Mouse (Mus musculus): Measurements from ENCODE around the gene Sdc3.

The Sdc3 gene

DNA sequence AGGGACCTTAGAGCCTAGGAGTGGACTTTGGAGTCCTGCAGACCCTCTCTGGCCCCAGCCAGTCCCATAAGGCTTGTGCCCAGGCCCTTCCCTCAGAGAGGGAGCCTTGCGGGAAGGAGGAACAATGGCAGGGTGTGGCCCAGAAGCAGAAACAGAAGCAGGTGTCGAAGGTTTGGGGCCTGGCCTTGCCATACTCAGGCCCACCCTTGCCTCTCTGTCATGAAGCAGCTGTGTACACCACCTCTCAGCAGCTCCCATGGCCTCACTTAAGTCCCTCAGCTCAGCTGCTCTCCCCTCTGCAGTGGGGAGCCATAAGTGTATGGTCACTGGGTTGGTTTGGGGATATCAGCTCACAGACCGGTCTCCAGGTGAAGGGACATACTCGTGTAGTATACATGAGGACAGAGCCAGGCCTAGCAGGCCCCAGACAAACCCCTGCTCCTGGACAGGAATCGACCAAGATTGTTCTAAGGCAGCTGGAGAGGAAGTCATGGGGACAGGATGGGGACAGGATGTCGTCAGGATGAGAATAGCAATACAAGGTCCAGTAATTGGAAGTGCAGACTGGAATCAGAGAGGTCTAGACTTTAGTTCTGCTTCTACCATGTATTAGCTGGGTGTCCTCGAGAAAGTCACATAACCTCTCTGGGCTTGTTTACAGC, 28.4 kb downstream of the Sdc3 start:
- WGBS = 75% methylated on average over 7 of the region's 7 CpGs

DNA sequence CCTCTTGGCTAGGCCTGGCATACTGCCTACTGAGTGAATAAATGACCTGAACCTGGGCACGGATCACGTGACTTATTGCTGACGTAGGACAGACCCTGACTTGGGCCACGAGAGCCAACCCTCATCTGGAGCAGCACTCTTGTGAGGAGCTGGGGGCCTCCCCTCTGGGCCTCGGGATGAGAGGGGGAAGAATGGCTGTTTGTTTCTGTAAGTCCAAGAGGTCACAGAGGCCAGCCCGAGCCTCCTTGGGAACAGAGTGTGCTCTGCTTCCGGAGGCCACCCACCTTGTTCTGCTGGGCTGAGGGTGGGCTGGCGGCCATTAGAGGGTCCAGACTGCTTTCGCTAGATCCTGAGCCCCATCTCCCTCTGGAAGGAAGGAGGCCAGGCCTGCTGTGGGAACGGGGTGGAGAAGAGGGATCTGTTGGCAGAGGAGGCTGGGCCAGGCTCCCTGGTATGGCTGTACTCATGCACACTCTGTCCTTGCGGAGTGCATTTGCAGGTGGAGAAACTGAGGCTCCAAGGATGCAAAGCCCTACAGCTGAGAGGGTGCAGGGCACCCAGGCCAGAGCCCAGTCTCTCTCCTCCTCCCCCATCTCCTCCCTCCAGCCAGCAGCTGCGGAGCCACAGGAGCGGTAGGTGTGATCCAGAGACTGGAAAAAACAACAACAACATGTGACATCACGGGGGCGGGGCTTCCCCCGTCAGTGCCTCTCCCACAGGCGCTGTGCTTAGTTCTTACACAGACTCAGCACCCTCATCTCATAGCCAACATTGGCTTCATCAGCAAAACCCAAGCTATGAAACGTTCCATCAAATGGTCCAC, 36.7 kb downstream of the Sdc3 start:
- 34% methylated on average over 18 of the region's 18 CpGs for WGBS

DNA sequence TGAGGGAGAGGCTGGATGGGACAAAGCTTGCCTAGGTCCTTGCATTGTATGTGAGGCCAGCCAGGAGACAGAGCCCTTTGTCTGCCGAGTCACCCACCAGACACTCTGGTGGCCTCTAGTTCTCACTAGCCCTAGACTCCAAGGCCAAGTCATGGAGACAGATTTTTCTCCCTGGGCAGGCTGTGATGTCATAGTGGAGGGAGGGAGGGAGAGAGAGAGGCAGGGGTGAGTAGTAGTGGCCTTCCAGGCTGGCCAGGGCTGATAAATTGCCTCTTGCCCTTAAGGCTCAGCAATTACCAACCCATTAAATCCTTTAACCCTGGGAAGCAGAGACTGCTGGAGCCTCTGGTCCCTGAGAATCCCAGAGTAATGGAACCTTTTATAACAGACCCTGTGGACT, 41.8 kb downstream of the Sdc3 start:
- 40% methylated on average over 1 of the region's 1 CpGs for WGBS

DNA sequence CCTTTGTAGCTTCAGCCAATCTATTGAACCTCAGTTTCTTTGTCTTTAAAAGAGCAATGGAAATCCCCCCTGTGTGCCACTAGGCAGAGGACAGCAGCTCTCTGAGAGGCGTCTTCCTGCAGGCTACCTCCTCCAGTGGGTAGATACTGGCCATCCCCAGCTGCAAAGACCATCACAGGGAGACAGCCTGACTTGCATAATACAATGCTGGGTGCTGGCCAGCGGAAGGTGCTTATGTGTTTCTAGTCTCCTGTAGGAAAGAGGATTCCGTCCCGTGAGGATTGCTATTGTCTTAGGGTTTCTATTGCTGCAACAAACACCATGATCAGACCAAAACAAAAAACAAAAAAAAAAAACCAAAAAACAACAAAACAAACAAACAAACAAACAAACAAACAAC, 43.2 kb downstream of the Sdc3 start:
- 90% methylated on average over 4 of the region's 4 CpGs for WGBS

DNA sequence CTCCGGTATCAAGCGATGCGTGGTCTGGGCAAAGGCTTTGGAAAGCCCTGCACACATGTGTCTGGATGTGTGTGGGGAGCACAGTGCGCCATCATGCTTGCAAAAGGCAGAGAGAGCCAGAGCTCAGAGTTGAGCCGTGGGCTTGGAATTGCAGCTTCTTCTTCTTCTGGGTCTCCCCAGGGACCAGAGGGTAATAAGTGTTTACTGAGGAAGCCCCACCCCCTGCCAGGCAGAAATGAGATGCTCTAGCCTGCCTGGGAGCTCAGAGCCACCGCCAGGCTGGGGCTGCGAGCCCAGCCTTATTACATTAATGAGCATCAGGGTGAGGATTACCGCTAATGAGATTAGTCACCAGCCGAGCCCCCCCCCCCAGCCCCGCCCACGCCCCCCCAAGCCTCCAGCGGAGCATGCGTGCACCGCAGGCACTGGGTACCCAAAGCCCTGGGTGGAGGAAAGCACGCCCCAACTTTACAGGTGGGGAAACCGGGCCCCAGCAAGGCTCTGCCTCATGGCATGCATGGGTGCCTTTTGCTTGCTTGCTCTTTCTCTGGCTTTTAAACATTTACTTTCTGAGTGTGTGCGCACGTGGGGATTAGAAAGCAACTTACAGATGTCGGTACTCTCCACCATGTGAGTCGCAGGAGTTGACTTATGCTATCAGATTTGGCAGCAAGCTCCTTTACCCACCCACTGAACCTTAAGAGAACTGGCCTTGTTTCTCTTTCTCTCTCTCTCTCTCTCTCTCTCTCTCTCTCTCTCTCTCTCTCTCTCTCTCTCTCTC, 44.1 kb downstream of the Sdc3 start:
- 17% methylated on average over 20 of the region's 20 CpGs for WGBS

DNA sequence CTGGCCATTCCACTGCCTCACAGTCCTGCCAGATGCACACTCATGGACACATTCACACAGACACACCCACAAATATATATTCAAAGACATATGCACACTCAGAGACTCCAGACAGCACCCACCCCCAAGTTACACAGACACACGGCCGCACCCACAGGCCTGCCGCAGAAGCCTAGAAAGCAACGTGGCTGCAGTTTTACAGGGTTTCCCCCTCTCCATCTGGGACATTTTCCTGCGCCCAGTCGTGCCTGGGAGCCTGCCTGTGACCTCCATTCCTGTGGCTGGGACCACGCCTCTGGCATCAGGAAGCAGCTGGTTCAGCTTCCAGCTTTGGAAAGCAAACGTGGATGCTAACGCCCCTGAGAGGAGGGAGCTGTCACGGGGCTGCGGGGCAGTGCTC, 46.2 kb downstream of the Sdc3 start:
- 33% methylated on average over 11 of the region's 11 CpGs for WGBS

DNA sequence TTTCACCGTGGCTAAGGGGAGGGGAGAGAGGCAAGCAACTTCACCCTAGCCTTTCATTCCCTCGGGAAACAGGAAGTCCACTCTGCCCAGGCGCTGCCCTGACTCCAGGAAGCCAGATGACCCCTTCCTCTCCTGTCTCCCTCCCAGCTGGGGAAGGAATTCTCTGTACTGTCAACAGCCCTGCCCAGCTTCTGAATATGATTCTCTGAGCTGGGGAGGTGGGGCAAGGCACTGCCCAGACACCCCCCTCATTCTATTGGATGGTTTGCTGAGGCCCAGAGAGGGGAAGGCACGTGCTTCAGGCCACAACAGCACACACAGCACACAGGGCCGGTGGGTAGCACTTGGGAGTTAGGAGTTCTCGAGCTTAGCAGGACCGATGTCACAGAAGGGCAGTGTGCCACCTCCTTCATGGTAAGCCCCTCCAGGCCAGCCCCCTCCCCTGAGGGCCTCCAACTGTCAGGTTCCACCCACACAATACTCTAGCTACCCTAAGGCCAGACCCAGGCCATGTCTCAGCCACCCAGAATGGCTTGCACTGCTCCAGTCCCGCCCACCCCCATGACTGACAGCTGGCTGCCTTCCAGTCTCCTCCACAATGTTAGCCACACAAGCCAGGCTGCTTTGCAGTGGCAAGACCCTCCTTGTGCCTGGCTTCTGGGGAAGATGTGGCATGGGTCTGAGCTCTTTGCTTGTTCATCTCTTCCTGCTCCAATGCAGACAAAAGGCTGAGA, 48.9 kb downstream of the Sdc3 start:
- 55% methylated on average over 8 of the region's 8 CpGs for WGBS

DNA sequence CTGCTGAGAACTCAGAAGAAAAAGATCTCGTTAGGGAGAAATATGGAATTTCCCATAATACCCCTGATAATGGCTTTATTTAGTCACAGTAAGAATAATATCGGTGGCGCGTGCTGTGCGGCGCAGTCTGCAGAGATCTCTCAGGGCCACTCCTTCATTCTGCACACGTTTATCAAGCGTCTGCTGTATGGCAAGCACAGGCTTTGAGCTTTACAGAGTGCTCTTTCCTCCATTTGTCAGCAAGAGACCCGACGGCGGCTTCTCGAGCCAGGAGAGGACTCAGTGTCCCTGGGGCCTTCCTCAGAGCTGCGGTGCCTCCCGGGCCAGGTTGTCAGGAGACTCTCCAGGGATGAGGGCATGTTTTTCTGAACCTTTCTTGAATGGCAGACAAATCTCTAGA, 56.5 kb downstream of the Sdc3 start:
- WGBS = 84% methylated on average over 14 of the region's 14 CpGs

DNA sequence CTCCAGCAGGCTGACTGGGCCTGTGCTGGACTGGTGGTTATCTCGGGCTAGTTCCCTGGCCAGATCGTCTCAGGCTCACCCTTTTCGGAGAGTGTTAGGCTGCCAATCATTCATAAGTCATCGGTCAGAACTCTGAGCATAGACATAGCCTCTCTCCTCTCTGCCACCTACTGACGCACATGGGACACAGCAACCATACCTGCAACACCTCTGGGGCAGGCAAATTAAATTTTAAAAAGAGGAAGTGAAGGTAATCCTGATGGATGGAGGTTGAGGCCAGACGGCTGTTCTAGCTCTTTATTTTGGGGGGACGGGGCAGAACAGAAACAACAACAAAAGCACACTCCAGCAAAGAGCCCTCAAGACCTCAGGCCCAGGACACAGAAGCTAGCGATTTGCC, 65.3 kb downstream of the Sdc3 start:
- WGBS = 78% methylated on average over 8 of the region's 8 CpGs

DNA sequence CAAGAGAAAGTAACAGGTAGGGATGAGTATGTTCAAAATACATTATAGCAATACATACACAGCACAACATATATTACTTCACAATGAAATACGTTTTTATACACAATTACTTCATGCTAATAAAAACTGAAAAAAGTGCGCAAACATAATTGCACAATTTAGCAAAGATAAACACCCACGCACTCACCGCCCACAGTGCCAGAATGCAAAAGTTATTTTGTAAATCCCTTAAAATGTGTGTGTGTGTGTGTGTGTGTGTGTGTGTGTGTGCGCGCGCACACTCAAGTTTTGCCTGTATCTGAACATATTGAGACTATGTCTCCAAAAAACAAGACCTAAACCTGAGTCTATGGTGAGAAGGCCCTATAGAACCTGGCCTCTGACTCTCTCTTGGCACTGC, 66.5 kb downstream of the Sdc3 start:
- WGBS = 76% methylated on average over 7 of the region's 7 CpGs

DNA sequence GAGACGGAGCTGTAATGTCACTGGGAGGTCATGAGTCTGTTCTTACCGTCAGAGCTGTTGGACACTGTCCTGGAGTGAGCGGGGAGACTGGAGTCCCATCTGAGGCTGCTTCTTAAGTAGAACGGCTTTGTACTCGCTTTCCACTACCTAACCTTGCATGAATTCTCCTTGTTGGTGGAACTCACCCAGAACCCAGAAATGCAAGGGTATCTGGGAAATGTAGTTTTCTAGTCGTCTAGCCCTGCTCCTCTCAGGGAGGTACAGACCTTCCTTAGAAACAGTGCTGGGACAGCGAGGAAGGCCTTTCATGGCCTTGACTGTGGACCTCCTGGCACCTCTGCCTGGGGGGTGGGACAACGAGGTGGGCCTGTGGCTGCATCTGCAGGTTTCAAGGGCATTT, 67.1 kb downstream of the Sdc3 start:
- 63% methylated on average over 8 of the region's 8 CpGs for WGBS

DNA sequence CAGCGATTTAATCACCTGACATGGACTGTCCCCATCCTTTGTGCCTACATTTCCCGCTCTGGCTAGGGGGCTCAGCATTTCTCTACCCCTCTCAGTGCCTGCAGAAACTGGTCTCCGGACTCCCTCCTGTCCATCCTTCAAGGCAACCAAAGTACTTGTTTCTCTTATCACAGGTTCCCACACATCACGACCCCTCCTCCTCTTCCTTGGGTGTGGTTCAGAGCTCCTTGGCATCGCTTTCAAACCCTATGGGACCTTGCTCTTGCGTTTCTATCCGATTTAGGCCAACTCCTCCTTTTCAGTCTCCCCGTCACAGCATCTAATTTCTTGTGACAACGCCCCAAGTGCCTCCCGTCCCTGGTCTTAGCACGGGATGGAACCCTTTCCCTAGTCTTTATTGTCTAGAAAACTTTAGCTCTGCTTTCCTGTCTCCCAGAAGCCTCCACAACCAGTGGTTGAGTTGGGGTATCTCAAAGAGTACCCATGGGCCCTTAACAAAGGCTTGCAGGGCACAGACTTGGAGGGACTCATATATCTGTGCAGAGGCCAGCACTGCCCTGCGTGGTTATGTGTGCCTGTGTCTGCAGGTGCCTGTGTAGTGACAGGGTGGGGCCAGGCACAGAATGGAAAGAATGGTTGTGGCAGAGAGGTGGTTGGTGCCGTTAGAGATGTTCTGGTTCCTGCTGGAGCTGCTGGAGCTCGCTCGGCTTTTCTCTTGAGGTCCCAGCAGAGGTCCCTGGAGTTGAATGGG, 68.7 kb downstream of the Sdc3 start:
- WGBS = 51% methylated on average over 15 of the region's 15 CpGs

DNA sequence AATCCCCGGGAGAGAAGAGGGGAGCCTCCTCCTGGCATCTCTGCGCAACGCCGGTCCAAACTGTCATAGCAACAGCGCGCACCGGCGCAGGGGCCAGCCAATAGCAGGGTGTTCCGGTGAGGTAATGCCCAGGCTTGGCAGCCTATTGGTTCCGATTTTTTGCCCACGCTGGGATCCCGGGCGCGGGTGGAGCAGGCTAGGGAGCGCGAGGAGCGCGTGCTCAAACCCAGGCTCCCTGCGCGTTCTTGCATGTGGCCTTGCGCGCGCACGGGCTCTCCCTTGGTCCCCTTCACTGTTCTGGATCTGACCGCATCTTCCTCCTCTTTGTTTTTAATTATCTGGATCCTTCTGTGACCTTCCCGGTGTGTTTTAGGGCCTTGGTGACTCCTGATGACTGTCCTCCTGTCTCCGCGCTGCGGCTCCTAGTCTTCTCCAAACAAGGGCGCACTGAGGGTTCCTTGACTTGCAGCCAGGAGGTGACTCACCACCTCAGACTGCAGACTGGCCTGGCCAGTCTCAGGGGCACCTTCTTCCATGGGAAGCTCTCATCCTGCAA, 69.4 kb downstream of the Sdc3 start:
- WGBS = 1% methylated on average over 30 of the region's 30 CpGs

DNA sequence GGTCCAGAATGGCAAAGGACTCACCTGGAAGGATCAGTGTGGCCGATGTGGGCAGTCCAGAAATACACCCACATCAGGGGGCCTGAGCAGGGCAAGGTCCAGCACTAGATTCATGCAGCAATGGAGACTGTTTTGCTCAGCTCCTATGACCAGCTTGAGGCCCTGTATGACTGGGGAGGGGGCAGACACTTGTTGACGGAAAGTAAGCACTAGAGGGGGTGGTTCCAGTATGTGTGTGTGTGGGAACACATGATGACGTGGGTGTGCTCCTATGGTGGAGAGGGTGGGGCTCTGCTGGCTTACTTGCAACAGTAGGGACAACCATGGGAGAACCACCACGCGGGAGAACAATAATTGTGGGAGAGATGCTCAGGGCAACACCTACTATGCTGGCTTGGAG, 70.2 kb downstream of the Sdc3 start:
- WGBS = 52% methylated on average over 5 of the region's 5 CpGs

DNA sequence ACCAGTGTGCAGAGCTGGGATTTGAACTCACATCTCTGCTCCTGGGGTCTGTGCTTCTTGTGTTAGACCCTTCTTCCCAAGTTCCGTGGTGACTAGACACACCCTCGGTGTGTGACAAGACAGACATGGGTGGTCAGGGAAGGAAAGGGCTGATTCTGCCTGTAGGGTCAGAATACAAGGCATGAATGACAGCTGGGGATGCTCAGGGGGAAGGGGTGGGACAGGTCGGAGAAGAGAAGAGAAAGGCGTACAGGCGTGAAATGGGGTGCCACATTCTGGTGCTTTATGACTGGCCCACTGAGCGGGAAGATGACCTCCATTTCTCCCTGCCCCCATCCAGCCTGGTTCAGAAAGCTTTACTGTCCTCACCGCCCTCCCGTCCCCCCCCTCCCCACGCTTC, 73.1 kb downstream of the Sdc3 start:
- 19% methylated on average over 9 of the region's 9 CpGs for WGBS

DNA sequence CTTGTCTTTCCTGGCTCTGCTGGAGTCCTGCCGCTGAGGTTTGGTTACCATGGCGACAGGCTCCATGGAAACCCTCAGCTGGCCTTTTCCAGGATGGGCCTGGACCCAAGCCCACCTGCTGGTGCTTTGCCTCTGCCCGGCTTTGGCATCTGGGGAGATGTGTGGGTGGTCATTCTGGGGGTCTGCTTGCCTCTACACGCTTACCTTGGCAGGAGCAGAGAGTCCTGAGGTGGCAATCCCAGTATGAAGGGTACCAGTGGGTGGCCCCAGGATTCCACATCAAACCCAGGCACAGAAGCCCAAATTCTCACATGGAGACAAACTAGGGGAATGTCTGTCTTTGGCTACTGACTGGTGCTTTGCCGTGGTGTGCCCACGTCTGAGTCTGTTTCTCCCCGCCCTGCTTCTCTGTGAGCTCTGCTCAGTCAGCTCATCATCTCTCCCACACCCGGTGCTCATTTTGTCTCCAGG, 73.6 kb downstream of the Sdc3 start:
- 12% methylated on average over 8 of the region's 8 CpGs for WGBS

DNA sequence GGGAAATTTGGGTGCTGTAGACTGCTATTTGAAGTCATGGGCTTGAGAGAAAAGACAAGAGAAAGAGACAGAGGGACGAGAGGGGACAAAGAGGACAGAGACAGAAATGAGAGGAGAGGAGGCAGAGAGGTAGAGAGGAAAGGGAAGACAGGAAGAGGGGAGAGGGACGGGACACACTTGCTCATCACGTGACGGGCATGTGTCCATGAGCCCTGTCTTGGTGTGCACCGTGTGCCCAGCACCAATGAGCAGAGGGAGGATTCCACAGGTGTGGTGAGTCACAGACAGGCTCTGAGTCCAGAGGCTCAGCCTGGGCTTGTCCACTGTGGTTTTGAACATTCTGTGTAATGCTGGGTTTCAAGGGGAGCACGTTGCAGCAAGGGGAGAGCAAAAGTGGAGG, 75.6 kb downstream of the Sdc3 start:
- WGBS = 80% methylated on average over 6 of the region's 6 CpGs

DNA sequence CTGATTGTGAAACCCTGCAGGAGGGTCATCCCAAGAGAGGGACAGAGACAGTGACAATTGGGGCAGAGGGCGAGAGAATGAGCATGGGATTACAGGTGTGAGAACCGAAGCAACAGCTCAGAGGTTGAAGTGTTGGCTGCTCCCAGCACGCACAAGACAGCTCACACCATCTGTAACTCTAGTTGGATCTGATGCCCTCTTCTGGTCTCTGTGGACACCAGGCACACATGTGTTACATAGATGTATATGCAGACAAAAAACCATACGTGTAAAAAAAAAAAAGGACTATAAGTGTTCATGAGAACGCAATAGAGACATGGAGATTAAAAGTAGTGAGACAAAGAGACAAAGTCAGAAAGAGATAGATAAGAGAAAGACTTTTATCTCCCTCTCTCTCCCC, 76.5 kb downstream of the Sdc3 start:
- WGBS = 64% methylated on average over 5 of the region's 5 CpGs

DNA sequence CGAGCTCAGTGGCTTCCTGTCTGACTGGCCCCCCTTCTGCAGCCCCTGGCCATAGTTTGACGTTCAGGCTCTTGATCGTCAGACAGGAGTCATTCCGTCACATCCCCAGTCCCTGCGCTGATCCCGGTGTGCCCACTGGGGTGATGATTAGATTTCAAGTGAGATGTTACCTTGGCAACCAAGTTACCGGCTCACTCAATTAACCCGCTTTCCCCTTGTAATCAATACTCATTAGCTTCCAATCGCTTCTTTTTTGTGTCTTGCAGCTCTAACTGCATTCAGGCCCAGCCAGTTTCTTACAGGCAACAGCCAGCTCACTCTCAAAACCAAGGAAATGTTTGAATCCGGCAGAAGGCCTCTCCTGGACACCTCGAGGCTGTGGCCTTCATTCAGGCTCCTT, 80.1 kb downstream of the Sdc3 start:
- 83% methylated on average over 11 of the region's 11 CpGs for WGBS

DNA sequence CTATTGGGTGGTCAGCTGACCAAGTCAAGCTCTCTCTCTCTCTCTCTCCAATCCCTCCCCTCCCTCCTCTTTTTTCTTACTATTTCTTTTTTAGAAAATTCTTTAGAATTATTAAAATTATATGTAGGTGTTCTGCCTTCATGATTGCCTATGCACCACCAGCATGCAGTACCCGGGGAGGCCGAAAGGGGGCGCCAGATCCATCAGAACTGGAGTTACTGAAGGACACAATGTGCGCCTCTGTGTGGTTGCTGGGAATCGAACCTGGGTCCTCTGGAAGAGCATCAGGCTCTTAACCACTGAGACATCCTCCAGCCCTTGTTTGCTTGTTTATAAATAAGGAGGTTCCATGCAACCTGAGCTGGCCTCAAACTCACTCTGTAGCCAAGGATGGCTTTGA, 81.1 kb downstream of the Sdc3 start:
- WGBS = 87% methylated on average over 5 of the region's 5 CpGs

DNA sequence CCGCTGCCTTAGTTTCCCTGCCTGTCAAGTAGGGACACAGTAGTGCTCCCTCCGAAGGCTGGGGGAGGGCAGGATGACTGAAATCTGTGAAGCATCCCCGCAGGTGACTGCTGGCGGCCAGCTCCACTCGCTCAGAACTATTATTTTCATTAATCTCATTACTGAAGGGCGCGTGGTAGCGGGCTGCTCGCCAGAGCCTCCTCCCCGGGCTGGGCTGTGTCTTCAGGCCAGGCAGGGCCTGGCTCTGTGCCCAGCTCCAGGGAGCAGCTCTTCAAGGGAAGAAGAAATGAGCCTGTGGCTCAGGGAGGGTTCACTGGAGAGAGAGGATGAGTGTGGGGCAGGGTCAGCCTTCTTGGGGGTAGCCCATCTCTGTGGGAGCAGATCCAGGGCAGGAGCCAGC, 82.3 kb downstream of the Sdc3 start:
- 33% methylated on average over 10 of the region's 10 CpGs for WGBS
